Mouse (Mus musculus) R1 (cell line): Measurements from ENCODE around the gene Prss34.

ENCODE experiments used
- DNase-seq: peaks from one replicate; pipeline ENCODE4 v3.0.0-alpha.2; 2018; ENCODE audit warnings: low read depth, low spot score

Prss34 gene

GRCm38 (mm10) chr17:25318354-25318753, 20.2 kb downstream of the Prss34 start, which contains the start of gene Prss29:
Gene Prss29 (plus strand): TSS chr17:25318654.
- no peak for DNase-seq

DNA sequence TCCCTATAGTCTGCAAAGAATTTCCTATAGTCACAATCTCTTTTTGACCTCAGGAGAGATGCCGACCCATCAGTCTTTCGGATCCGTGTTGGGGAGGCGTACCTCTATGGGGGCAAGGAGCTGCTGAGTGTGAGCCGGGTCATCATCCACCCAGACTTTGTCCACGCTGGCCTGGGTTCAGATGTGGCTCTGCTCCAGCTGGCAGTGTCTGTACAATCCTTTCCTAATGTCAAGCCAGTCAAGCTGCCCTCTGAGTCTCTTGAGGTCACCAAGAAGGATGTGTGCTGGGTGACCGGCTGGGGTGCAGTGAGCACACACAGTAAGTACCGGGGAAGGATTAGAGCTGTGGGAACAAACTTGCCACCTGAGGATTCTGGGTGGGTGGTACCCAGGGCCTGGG, 22.6 kb downstream of the Prss34 start:
- DNase-seq = no peak

- no peak for DNase-seq
Observed at GRCm38 (mm10) chr17:25322930-25323329, 24.7 kb downstream of the Prss34 start.

DNA sequence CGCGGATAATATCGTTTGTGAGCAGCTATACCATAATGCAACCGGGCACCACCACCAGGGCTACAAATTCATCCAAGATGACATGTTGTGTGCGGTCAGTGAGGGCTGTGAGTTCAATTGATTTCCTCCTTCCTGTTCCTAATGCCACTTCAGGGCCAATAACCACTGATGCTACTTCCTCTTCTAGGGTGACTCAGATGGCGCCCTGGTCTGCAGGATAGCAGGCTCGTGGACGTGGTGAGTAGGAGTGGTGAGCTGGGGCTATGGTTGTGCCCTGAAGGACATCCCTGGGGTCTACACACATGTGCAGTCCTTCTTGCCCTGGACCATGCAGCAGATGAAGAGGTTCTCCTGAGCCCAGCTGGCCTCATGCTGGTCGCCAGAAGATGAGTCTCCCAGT, 34.1 kb downstream of the Prss34 start:
- no peak for DNase-seq

DNA sequence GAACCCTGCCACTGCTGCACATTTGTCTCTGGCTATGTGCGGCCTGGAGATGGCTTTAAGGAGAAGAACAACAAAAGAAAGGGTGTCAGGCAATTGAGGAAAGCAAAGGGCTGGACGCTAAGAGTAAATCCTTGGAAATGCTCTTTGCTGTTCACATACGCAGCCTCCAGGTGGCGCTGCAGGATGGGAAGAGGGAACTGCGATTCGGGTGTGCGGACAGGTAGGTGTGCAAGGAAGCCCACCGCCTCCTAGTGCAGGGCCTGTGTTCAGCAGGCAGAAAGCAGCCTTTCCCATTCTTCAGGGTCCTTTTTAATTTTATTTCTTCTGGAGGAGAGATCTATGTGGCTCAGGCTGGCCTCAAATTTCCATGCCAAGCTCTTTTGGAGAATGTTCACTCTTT, 35.7 kb downstream of the Prss34 start:
- DNase-seq = peak; percentile 85

GRCm38 (mm10) chr17:25338218-25338617, 40.0 kb downstream of the Prss34 start:
- DNase-seq = no peak

DNA sequence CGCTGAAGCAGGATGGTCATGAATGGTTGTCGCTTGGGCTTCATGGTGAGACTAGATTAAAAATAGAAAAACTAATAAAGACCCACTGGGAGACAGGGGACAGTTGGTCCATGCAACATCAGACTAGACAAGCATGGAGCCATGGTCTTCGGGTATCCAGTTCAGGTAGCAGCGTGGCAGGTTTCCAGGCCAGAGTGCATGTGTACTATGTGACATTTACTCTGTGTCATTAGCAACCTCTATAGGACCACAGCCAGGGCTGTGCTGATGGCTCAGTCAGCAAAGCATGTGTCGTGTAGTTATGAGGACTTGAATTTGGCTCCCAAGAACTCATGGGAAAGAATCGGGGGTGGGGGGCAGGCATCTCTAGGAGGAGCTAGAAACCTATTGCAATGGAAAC, 41.8 kb downstream of the Prss34 start:
- DNase-seq = no peak

GRCm38 (mm10) chr17:25341490-25341889, 43.3 kb downstream of the Prss34 start:
- DNase-seq = no peak

DNA sequence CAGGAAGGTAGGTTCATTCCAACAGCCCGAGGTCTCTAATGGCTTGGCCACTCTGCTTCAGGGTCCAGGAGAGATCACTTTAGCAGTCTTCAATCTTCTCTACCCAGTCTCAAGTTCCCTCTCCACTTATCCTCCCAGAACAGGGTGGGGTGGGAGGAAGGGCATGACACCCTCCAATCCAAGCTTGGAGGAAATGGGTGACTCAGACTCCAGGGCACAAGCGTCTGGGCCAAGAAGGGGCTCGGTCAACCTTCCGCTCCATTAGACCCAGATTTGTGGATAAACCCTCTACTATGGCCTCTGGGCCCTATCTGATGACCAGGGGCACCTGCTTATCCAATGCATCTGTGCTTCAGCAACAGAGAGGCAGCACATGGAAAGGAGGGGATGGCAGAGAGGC, 47.3 kb downstream of the Prss34 start, which contains the start of gene Tpsab1:
Gene Tpsab1 (minus strand): TSS at position 101 of the 400 bp plus-strand sequence.
- no peak for DNase-seq
